Mouse (Mus musculus) cerebellum, postnatal 10 days (tissue): ENCODE measurements around the gene 1700069L16Rik.
A peak's percentile ranks its signal among the peaks of the same experiment; 100 is the strongest.

Source experiments
- DNase-seq, 2 experiments: peaks; one replicate each; pipeline ENCODE4 v3.0.0; 2021; ENCODE audit warnings: mixed read lengths in 2 of 2

1700069L16Rik gene

GRCm38 (mm10) chr5:113685471-113685870 is 39.1 kb downstream of the 1700069L16Rik start:
- DNase-seq = no peak

GRCm38 (mm10) chr5:113683246-113683645 is 41.3 kb downstream of the 1700069L16Rik start:
- DNase-seq = peak; percentile 82 to 86

GRCm38 (mm10) chr5:113682472-113682871 is 42.1 kb downstream of the 1700069L16Rik start:
- DNase-seq = no peak

GRCm38 (mm10) chr5:113681219-113681618 is 43.4 kb downstream of the 1700069L16Rik start:
- DNase-seq = peak in 1 of 2 experiments; percentile 57

GRCm38 (mm10) chr5:113679509-113679908 is 45.1 kb downstream of the 1700069L16Rik start:
- no peak for DNase-seq

- peak; percentile 97 to 98 for DNase-seq
Measured at GRCm38 (mm10) chr5:113678743-113679452, 45.7 kb downstream of the 1700069L16Rik start.

- peak in 1 of 2 experiments; percentile 60 for DNase-seq
Measured at GRCm38 (mm10) chr5:113677541-113677940, 47.0 kb downstream of the 1700069L16Rik start.

- no peak for DNase-seq
Measured at GRCm38 (mm10) chr5:113674851-113675250, 49.7 kb downstream of the 1700069L16Rik start.

- DNase-seq = peak in 1 of 2 experiments; percentile 35
Measured at GRCm38 (mm10) chr5:113672456-113672855, 52.1 kb downstream of the 1700069L16Rik start.

- DNase-seq = no peak
Measured at GRCm38 (mm10) chr5:113670597-113670996, 54.0 kb downstream of the 1700069L16Rik start.

- no peak for DNase-seq
Measured at GRCm38 (mm10) chr5:113670110-113670509, 54.5 kb downstream of the 1700069L16Rik start.

GRCm38 (mm10) chr5:113664629-113665195 is 59.9 kb downstream of the 1700069L16Rik start:
- no peak for DNase-seq

GRCm38 (mm10) chr5:113664127-113664526 is 60.4 kb downstream of the 1700069L16Rik start:
- no peak for DNase-seq

- no peak for DNase-seq
Measured at GRCm38 (mm10) chr5:113660872-113661271, 63.7 kb downstream of the 1700069L16Rik start.

GRCm38 (mm10) chr5:113654821-113655220 is 69.8 kb downstream of the 1700069L16Rik start:
- DNase-seq = peak; percentile 79 to 81

GRCm38 (mm10) chr5:113654206-113654605 is 70.4 kb downstream of the 1700069L16Rik start:
- DNase-seq = no peak

GRCm38 (mm10) chr5:113652215-113652614 is 72.4 kb downstream of the 1700069L16Rik start:
- no peak for DNase-seq

GRCm38 (mm10) chr5:113650035-113650865 is 74.3 kb downstream of the 1700069L16Rik start, which contains the start of gene Cmklr1:
Gene Cmklr1, minus strand, starts transcription at chr5:113650426.
- peak in 1 of 2 experiments; percentile 48 for DNase-seq

- peak in 1 of 2 experiments; percentile 54 for DNase-seq
Measured at GRCm38 (mm10) chr5:113648647-113649211, 75.8 kb downstream of the 1700069L16Rik start.

- DNase-seq = no peak
Measured at GRCm38 (mm10) chr5:113647141-113647540, 77.4 kb downstream of the 1700069L16Rik start.

- peak; percentile 59 to 61 for DNase-seq
Measured at GRCm38 (mm10) chr5:113644520-113644919, 80.1 kb downstream of the 1700069L16Rik start.

- DNase-seq = peak; percentile 87 to 89
Measured at GRCm38 (mm10) chr5:113643107-113643848, 81.3 kb downstream of the 1700069L16Rik start.
